Mouse (Mus musculus) inflammation-experienced regulatory T-cells, adult 6 months (primary cell): Measurements from ENCODE around the gene Gm20708. TPM values are rescaled to one million over a fixed set of nuclear protein-coding genes. Genes with fewer than 3 reads are reported as not detected.
"Not testable (repeated sequence)": the region's sequence is repeated elsewhere in the genome, so short reads cannot be mapped to it uniquely, and the experiment has no call there.

ENCODE experiments used
- ATAC-seq: one replicate; pipeline ENCODE4 v1.8.0; 2017
- polyA plus RNA-seq, 3 experiments: library from polyadenylated mRNA; unstranded; fragments of 100-300 nt; shearing (Covaris generic); gene quantifications; one replicate each; pipeline ENCODE4 v1.2.1; 2017

Gene Gm20708
- polyA plus RNA-seq, 3 experiments from 2014 or later, result 3.1 to 5.0 (median 4.9) TPM

- peak; percentile 22 for ATAC-seq
These were observed 28.2 kb upstream of the Gm20708 start for GRCm38 (mm10) chr11:117781199-117781821.

DNA sequence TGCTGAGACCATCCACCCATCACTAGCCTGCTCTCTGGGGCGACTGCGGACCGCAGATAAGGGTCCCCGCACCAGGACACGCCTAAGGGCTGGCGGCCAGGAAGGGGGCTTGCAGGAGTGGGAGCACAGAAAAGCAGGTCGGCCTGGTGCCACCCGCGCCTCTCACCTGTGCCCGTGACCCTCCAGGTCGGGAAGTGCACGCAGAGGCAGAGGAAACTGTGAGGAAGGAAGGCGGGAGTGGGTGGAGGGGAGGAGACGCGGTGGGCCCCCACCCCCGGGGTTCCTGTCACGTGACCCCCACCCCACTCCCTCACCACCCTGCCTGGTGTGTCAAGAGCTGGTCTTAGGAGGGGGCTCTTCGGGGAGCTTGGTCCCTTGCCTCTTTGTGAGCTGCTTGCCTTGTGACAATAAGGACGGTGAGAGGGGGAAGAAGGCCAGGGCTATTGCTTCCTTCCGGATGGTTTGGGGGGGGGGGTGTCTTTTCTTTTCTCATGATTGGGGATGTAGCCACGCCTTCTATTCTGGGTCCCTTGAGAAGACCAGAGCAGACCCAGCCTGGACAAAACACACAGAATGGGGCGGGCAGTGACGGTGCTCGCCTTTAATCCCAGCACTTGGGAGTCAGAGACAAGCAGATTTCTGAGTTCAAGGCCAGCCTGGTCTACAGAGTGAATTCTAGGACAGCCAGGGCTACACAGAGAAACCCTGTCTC is 27.3 kb upstream of the Gm20708 start, which contains the start of the genes Tmc8 and Tmc6:
Gene Tmc8, plus strand, starts transcription at position 84 of the 712 bp plus-strand sequence.
Gene Tmc6, minus strand, starts transcription at position 206 of the 712 bp plus-strand sequence.
- peak; percentile 17 for ATAC-seq

DNA sequence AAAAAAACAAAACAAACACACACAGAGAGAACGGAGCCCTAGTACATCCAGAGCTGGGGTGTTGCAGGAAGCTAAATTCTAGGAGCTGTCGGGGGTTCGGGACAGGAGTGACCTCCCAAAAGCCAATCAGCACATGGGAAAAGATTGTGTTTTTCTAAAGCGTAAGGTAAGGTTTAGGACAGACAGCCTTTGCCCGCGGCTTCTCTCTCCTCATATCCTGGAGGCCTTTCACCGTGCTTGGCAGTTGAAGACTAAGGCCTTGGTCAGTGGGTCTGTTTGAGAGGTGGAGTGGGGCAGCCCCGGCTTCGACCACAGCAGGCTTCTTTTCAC is 26.8 kb upstream of the Gm20708 start:
- ATAC-seq, result no peak

DNA sequence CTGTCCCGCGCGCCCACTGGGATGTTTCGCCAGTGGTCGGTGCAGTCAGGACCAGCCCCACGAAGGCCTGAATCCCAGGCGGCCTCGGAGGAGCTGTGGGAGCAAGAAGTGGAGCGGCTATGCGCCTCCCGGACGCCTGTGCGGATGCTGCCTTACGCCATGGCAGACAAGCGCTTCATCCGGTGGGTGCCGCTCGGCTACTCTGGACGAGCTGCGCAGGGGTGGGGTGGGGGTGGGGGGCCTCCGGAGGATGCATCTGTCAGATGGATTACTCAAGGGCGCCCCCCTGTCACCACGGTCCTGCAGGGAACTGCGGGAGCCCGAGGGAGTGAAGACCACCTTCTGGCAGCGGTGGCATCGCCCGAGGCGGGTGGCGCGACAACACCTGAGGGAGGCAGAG is 26.4 kb upstream of the Gm20708 start:
- ATAC-seq, result no peak

DNA sequence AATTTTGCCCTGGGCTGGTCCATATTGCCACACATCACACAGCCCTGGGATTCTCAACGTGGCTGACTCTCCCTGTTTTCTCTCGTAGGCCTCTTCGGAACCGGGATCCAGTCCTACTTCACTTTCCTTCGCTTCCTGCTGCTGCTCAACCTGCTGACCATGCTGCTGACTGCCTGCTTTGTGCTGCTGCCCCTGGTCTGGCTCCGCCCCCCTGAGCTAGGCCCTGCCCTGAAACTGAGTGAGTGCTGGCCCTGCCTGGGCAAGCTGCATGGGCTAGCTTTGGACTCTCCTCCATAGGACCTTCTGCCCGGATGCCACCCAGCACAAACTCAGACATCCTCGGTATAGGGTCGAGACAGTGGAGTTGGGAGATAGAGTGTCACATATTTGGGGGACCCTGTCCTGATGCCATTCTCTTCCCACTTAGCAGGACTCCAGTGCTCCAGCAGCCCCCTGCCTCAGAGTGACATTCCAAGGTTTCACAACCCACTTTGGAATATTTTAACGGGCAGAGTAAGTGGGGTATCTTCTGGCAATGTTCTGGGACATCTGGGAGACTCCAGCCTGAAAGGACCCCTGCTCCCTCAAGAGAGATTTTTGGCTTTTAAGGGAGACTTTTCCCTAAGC is 25.7 kb upstream of the Gm20708 start:
- no peak for ATAC-seq

DNA sequence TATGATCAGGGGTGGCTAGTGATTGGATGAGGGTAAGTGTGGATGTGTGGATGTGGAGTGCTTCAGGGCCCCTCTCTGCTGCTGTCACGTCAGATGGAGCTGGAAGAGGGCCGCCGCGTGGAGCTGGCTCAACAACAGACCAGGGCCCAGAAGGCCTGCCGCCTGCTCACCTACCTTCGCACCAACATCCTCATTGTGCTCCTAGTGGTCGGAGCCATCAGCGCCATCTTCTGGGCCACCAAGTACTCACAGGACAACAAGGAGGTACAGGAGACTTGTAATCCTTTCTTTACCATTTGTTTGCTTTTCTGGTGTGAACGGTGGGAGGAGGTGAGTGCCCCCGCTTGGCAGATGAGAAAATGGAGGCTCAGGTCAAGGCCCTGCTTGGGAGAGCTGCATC is 23.2 kb upstream of the Gm20708 start:
- peak; percentile 41 for ATAC-seq

- not testable (repeated sequence) for ATAC-seq
These were observed 21.0 kb upstream of the Gm20708 start for GRCm38 (mm10) chr11:117788481-117788880.

GRCm38 (mm10) chr11:117790286-117790685 is 19.2 kb upstream of the Gm20708 start:
- ATAC-seq, result no peak

DNA sequence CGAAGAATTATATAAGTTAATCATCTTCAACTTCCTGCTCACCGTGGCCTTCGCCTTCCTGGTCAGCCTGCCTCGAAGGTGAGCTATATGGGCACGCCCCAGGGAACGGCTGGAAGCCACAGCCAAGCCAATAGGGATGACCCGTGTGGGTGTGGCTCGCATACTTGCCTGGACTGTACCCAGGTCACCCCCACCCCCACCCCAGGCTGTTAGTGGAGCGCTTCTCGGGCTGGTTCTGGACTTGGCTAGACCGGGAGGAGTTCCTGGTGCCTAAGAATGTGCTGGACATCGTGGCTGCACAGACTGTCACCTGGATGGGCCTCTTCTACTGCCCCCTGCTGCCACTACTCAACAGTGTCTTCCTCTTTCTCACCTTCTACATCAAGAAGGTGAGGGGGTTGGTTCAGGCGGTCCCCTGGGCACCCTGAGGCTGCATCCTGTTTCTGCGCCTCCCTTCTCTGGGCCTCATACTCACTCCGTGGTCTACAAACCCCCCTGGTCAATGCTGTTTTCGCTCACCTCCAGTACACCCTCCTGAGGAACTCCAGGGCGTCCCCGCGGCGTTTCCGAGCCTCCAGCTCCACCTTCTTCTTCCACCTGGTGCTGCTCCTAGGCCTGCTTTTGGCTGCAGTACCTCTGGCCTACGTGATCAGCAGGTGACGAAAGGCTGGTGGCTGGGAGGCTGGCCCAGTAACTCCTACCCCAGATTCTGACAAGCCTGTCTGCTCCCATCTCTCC is 18.6 kb upstream of the Gm20708 start:
- no peak for ATAC-seq

- ATAC-seq, result no peak
These were observed 18.1 kb upstream of the Gm20708 start for GRCm38 (mm10) chr11:117791441-117791761.

- ATAC-seq, result no peak
These were observed 17.1 kb upstream of the Gm20708 start for GRCm38 (mm10) chr11:117792281-117792888.

- no peak for ATAC-seq
These were observed 15.4 kb upstream of the Gm20708 start for GRCm38 (mm10) chr11:117794035-117794551.

GRCm38 (mm10) chr11:117796954-117797353 is 12.5 kb upstream of the Gm20708 start:
- no peak for ATAC-seq

GRCm38 (mm10) chr11:117797511-117798159 is 11.8 kb upstream of the Gm20708 start, which contains the start of gene 6030468B19Rik:
Gene 6030468B19Rik, plus strand, starts transcription at chr11:117797660.
- no peak for ATAC-seq

DNA sequence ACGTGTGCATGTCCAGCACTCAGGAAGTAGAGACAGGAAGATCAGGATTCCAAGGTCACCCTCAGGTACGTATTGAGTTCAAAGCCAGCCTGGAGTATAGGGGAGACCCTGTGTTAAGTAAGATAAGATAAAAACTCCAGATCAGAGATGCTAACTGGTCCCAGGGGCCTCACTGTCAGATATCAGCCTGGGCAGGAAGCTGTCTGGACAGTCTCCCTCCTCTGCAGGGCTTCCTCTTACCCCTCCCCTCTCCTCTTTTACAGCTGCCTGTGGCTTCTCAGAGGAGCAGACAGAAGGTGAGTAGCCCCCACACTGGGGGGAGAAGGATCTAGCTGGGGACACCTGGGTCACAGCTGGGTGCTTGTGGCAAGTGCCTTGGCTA is 11.3 kb upstream of the Gm20708 start:
- peak; percentile 68 for ATAC-seq

DNA sequence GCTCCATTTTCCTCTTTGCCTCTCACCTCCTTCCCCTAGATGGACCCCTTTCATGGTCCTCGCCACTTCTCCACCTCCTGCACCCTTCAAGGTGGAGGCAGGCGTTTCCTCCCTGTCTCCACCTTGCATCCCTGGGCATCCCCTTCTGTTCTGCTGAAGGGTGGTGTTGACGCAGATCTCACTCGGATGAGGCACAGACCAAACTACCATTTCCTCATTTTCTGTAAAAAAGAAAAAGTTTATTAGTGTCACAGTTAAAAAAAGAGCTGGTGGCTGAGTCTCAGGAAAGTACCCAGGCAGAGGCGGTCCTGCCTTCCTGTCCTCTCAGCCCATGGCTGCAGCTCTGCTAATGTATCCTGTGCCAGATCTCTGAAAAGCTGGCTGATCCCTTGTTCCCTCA is 10.3 kb upstream of the Gm20708 start:
- peak; percentile 75 for ATAC-seq

DNA sequence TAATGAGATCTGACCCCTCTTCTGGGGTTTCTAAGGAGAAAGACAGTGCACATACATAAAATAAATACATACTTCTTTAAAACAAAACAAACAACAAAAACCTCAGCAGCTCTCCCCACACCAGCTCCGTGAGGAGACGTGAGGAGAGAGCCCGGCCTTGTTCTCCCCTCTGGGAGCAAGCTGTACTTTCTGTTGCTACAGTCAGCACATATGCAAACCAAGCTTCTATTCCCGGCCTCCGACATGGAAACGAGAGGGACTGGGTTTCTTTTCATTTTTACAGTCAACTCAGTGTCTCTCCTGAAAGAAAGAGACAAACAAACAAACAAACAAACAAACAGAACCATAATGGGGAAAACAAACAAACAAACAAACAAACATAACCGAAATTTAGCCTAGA is 9.4 kb upstream of the Gm20708 start:
- no peak for ATAC-seq

DNA sequence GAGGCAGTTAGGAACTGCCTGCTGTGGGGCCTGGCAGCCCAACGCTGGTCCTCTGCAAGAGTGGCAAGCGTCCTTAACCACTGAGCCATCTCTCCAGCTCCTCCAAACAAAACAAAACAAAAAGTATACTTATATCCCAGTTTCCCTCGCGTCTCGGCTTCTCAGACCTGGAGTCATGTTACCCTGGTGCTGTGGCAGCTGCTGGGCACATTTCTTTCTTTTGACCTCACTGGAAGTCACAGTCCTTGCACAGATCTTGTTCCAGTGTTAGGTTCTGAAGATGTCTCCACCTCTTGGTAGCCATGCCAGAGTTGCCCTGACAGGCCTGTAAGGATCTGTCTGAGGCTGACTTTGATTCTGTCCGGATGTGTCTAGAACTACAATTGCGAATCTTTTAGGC is 7.8 kb upstream of the Gm20708 start:
- ATAC-seq, result no peak

- no peak for ATAC-seq
These were observed 6.2 kb upstream of the Gm20708 start for GRCm38 (mm10) chr11:117803166-117803688.

GRCm38 (mm10) chr11:117806781-117807180 is 2.7 kb upstream of the Gm20708 start:
- no peak for ATAC-seq

DNA sequence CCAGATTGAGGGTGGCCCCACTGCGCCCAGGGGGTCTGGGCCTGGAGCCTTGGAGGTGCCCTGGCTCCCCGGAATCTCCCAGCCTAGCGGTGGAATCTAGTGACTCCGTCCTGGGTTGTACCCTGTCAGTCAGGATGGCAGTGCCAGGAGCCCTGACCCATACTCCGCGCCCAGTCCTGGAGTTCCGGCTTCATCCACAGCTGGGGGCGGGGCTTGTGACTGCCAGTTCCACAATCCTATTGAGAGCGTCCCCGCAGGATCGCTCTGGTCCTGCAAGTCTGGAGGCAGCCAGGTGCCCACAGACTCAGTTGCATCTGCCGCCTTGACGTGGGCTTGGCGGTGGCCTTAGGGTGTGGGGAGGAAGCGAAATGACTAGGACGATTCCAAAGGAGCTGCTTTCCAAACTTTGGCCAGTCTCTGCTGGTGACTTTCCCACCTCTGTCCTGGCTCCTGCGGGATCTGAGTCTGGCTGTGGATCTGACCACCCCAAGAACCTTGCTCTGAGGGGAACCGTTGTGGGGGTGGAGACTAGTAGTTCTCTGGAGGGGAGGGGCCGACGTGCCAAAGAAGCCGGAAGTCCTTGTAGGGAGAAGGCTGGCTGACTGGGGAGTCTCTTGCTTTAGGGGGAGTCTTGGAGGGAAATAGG is 1.1 kb downstream of the Gm20708 start:
- ATAC-seq, result peak; percentile 78
